Mouse (Mus musculus): Measurements from ENCODE around the gene Olfr557. TPM values are rescaled to one million over a fixed set of nuclear protein-coding genes. Genes with fewer than 3 reads are reported as not detected.

Gene Olfr557
- total and polyA plus RNA-seq, 3 experiments: not detected

- Histone ChIP-seq H3K36me3 (replicated peaks in 1 of 2; ENCODE audit: control insufficient read depth in 1 of 2, insufficient read depth in 1 of 2, low read length in 1 of 2) (peaks cover 4 to 24% of the 10 kb centered on the region in 2 experiments), H3K9me3 (replicated peaks; ENCODE audit: low read length) (no peaks in the 10 kb centered on the region), H3K79me2 (replicated peaks; ENCODE audit: control insufficient read depth, extremely low read depth, insufficient read depth, poor library complexity, severe bottlenecking) (no peaks in the 10 kb centered on the region), H3K27ac (ENCODE audit: insufficient read depth, low read depth) (no peak within 1 kb of the TSS), H3K4me3 (replicated peaks in 1 of 3; ENCODE audit: low read depth in 2 of 3, low read length in 2 of 3, poor library complexity in 1 of 3) (peak within 1 kb of the TSS; percentile 65 to 73 (median 69)), H3K27me3 (replicated peaks) (no peaks in the 10 kb centered on the region), H3K4me1 (ENCODE audit: control insufficient read depth in 1 of 2, insufficient read depth in 2 of 2) (peaks cover 0 to 13% of the 10 kb centered on the region in 2 experiments; a peak in 1 of 4 replicates), H3K4me2 (ENCODE audit: insufficient read depth, low read depth, poor library complexity, severe bottlenecking) (peak within 1 kb of the TSS; percentile 68), H3K9ac (ENCODE audit: insufficient read depth, low read depth) (peak within 1 kb of the TSS; percentile 68)
- TF ChIP-seq KAT2A (IDR thresholded peaks at IDR 0.05; ENCODE audit: insufficient replicate concordance, low read length) (peak; percentile 62; the same call in 1 of the 2 replicates), UBTF (IDR thresholded peaks at IDR 0.05; ENCODE audit: low read depth, low read length) (peak; percentile 81; the same call in 1 of the 2 replicates), POLR2A (IDR thresholded peaks at IDR 0.05; ENCODE audit: low read depth, low read length) (peak; percentile 87), HCFC1 (IDR thresholded peaks at IDR 0.05; ENCODE audit: low read depth, low read length) (peak; percentile 72), MAZ (IDR thresholded peaks at IDR 0.05; ENCODE audit: low read depth, low read length) (peak; percentile 75; the same call in 1 of the 2 replicates), MYC (IDR thresholded peaks at IDR 0.05; ENCODE audit: low read depth, low read length) (peak; percentile 47; the same call in 1 of the 2 replicates), ZKSCAN1 (IDR thresholded peaks at IDR 0.05; ENCODE audit: borderline replicate concordance, low read depth, low read length) (no peak), E2F4 (IDR thresholded peaks at IDR 0.05; ENCODE audit: insufficient replicate concordance, low read depth, low read length) (0 out of 2 replicates have a peak, but pooled peaks have one; percentile 22), CTCF (conservative IDR thresholded peaks at IDR 0.05 in 1 of 2, IDR thresholded peaks at IDR 0.05 in 1 of 2; ENCODE audit: low read depth in 2 of 2, low read length in 2 of 2) (no peak), ETS1 (conservative IDR thresholded peaks at IDR 0.05; ENCODE audit: low read depth, low read length) (no peak), MXI1 (IDR thresholded peaks at IDR 0.05; ENCODE audit: low read depth, low read length) (peak; percentile 53; the same call in 1 of the 2 replicates), MAFK (IDR thresholded peaks at IDR 0.05; ENCODE audit: insufficient replicate concordance, low read length) (no peak), RCOR1 (conservative IDR thresholded peaks at IDR 0.05; ENCODE audit: low read depth, low read length) (no peak), MEF2A (IDR thresholded peaks at IDR 0.05; ENCODE audit: borderline replicate concordance, low read depth, low read length) (0 out of 2 replicates have a peak, but pooled peaks have one; percentile 11), EP300 (IDR thresholded peaks at IDR 0.05; ENCODE audit: low read length) (no peak), JUN (IDR thresholded peaks at IDR 0.05; ENCODE audit: insufficient read depth, low read depth, low read length) (no peak), NELFE (IDR thresholded peaks at IDR 0.05; ENCODE audit: low read depth, low read length) (peak; percentile 70; the same call in 1 of the 2 replicates), SMC3 (IDR thresholded peaks at IDR 0.05; ENCODE audit: low read depth, low read length) (no peak), POLR2AphosphoS2 (IDR thresholded peaks at IDR 0.05; ENCODE audit: low read depth, low read length) (no peak), TCF12 (IDR thresholded peaks at IDR 0.05; ENCODE audit: low read depth, low read length) (peak; percentile 59; the same call in 1 of the 2 replicates), BHLHE40 (IDR thresholded peaks at IDR 0.05; ENCODE audit: low read depth, low read length) (no peak), ZNF384 (IDR thresholded peaks at IDR 0.05; ENCODE audit: low read depth, low read length) (no peak), ZMIZ1 (IDR thresholded peaks at IDR 0.05; ENCODE audit: low read depth, low read length) (peak; percentile 51; the same call in 1 of the 2 replicates), RAD21 (IDR thresholded peaks at IDR 0.05; ENCODE audit: low read depth, low read length) (no peak), CHD1 (IDR thresholded peaks at IDR 0.05; ENCODE audit: low read depth, low read length) (no peak), GABPA (IDR thresholded peaks at IDR 0.05; ENCODE audit: insufficient replicate concordance, low read depth, low read length) (no peak), IRF4 (IDR thresholded peaks at IDR 0.05; ENCODE audit: low read depth, low read length) (no peak), USF1 (IDR thresholded peaks at IDR 0.05; ENCODE audit: low read depth, low read length) (no peak), JUND (conservative IDR thresholded peaks at IDR 0.05; ENCODE audit: low read depth, low read length) (no peak), MAX (IDR thresholded peaks at IDR 0.05; ENCODE audit: low read length) (peak; percentile 83), CHD2 (IDR thresholded peaks at IDR 0.05; ENCODE audit: low read length) (peak; percentile 74), ZC3H11A (IDR thresholded peaks at IDR 0.05; ENCODE audit: low read depth, low read length) (no peak), NRF1 (IDR thresholded peaks at IDR 0.05; ENCODE audit: low read depth, low read length) (peak; percentile 76), PAX5 (IDR thresholded peaks at IDR 0.05; ENCODE audit: low read length) (no peak), USF2 (conservative IDR thresholded peaks at IDR 0.05; ENCODE audit: low read depth, low read length) (no peak), SIN3A (IDR thresholded peaks at IDR 0.05; ENCODE audit: low read length) (no peak; the same call in 1 of the 2 replicates), TBP (conservative IDR thresholded peaks at IDR 0.05; ENCODE audit: low read depth, low read length) (peak; percentile 78; the same call in 1 of the 2 replicates), ELF1 (IDR thresholded peaks at IDR 0.05; ENCODE audit: low read depth, low read length) (peak; percentile 93)
- in situ Hi-C loops (cut with MboI; ENCODE audit: low pct_ligation_motif_present, low pct_unique_long_range_greater_than_20kb, low sequenced_read_pairs): no loop called here
- DNase-seq (ENCODE audit: extremely low read depth): peak; percentile 93
- dilution Hi-C loops (cut with MboI; ENCODE audit: extremely low pct_ligation_motif_present, extremely low pct_unique_long_range_greater_than_20kb, low sequenced_read_pairs): no loop called here
Observed at GRCm38 (mm10) chr7:102686944-102687501, 8.7 kb upstream of the Olfr557 start, which contains the start of gene Trim68. Trim68 (minus strand) TSS chr7:102687327.
